Mouse (Mus musculus) forebrain, embryonic 14.5 days (tissue): ENCODE measurements around the gene Rpl32. TPM values are rescaled to one million over a fixed set of nuclear protein-coding genes. Genes with fewer than 3 reads are reported as not detected.

Experiments
- ATAC-seq: fragments of 200-750 bp; cut with Nextera tagmentation; 2 replicates; pipeline ENCODE4 v1.8.0; 2017; ENCODE audit warnings: mild to moderate bottlenecking, moderate library complexity
- DNase-seq: peaks from one replicate; pipeline ENCODE4 v3.0.0-alpha.2; 2015; ENCODE audit warnings: low spot score
- H3K27ac ChIP-seq: fragments of 300-500 bp; sonication (generic); 2 replicates; pipeline ENCODE4 v1.5.1; 2014; ENCODE audit warnings: low read depth, mild to moderate bottlenecking, control low read depth, low read length, moderate library complexity
- H3K27me3 ChIP-seq: fragments of 300-500 bp; sonication (generic); replicated peaks from 2 replicates; pipeline ENCODE4 v1.6.1; 2014; ENCODE audit warnings: low read length, control low read depth, mixed read lengths; ENCODE audit not compliant: control insufficient read depth, insufficient read depth
- H3K36me3 ChIP-seq: fragments of 300-500 bp; sonication (generic); 2 replicates; pipeline ENCODE4 v1.6.1; 2014; ENCODE audit warnings: low read length, control low read depth; ENCODE audit not compliant: control insufficient read depth, insufficient read depth
- H3K4me1 ChIP-seq: fragments of 300-500 bp; sonication (generic); 2 replicates; pipeline ENCODE4 v1.6.1; 2014; ENCODE audit warnings: antibody characterized with exemption, low read length, control low read depth; ENCODE audit not compliant: control insufficient read depth, insufficient read depth
- H3K4me2 ChIP-seq: fragments of 300-500 bp; sonication (generic); 2 replicates; pipeline ENCODE4 v1.6.1; 2014; ENCODE audit warnings: mild to moderate bottlenecking, control low read depth, low read length
- H3K4me3 ChIP-seq: fragments of 300-500 bp; sonication (generic); 2 replicates; pipeline ENCODE4 v1.5.1; 2014; ENCODE audit warnings: low read depth, low read length, control low read depth
- H3K9ac ChIP-seq: fragments of 300-500 bp; sonication (generic); 2 replicates; pipeline ENCODE4 v1.6.1; 2014; ENCODE audit warnings: mild to moderate bottlenecking, low read length, control low read depth, moderate library complexity
- H3K9me3 ChIP-seq: fragments of 300-500 bp; sonication (generic); replicated peaks from 2 replicates; pipeline ENCODE4 v1.6.1; 2016; ENCODE audit warnings: low read length, control low read depth, mixed read lengths; ENCODE audit not compliant: control insufficient read depth
- WGBS: fragments of 180-500 bp; shearing (Covaris S2); extraction: QIAGEN DNeasy Blood & Tissue Kit; methylation state at CpG from one replicate; pipeline ENCODE4 v1.1.7; 2014; 5-methylcytosine and 5-hydroxymethylcytosine counted together
- polyA plus RNA-seq: library from polyadenylated mRNA; unstranded; fragments of >200 nt; fragmentation: Nextera tagmentation; extraction: Ambion mirVana; gene quantifications from 2 replicates; pipeline ENCODE4 v1.2.1, GENCODE M21; 2014

Gene Rpl32
- polyA plus RNA-seq, 1 experiment from 2014 or later = 1,743 TPM

DNA sequence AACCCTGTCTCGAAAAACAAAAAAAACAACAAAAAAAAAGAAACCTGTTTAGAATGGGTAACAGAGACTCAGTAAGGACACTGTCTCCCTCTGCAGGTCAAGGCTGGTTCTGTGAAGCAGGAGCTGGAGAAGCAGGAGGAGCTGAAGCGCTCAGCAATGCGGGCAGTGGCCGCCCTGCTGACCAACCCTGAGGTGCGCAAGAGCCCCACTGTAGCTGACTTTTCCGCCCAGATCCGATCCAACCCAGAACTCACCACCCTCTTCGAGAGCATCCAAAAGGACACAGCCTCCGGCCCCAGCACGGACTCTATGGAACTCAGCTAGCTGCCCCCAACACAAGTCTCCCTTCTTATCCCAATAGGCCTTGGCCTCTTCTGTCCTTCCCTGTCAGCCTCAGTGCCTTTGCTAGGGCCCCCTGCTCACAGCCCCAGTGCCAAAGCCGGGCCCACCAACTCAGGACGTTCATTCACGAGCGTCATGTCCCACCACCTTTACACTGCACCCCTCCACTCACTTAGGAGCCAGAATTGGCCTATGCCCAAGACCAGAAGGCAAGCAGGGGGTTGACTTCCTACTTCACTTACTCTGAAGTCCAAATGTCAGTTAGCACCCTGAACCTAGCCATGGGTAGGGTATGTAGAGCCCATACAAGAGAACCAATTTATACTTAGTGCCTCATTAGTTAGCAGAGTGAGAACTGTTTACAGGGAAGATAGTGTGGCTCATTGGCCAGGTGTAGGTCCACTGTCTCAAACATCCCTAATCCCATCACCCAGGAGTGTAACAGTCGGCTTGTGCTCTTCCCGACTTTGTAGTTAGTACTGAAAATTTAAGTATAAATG lies 4.8 kb downstream of the Rpl32 start:
- Histone ChIP-seq H3K9me3 (no peaks in the 10 kb centered on the region), H3K36me3 (peaks cover 81% of the 10 kb centered on the region), H3K4me2 (no peak overlapping the region), H3K9ac (no peak overlapping the region), H3K27ac (no peak overlapping the region), H3K27me3 (no peaks in the 10 kb centered on the region), H3K4me3 (no peak overlapping the region), H3K4me1 (peaks cover 12% of the 10 kb centered on the region)
- WGBS = 49% methylated on average over 16 of the region's 16 CpGs
- DNase-seq (peak; percentile 77), ATAC-seq (peak; percentile 31; the same call in 1 of the 2 replicates)

DNA sequence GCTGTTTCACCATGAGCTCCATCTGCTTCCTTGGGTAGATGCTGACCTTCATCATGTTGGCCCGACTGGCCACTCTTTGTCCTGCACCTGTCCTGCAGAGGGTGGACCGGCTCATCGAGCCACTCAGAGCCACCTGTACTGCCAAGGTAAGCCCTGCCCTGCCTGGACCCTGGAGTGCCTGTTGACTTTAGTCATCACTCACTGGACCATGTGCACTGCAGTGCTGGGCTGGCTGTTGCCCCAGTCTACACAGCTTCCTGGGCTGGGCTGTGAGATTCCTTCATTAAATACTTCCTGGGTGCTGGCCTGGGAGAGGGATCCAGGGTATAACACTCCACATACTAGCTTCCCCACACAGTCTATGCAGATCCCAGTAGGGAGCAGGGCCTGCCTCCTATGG lies 6.7 kb downstream of the Rpl32 start:
- Histone ChIP-seq H3K27me3 (no peaks in the 10 kb centered on the region), H3K4me2 (no peak overlapping the region), H3K27ac (no peak overlapping the region), H3K4me1 (peaks cover 5% of the 10 kb centered on the region), H3K36me3 (peaks cover 93% of the 10 kb centered on the region), H3K9ac (no peak overlapping the region), H3K9me3 (no peaks in the 10 kb centered on the region), H3K4me3 (no peak overlapping the region)
- 95% methylated on average over 3 of the region's 3 CpGs for WGBS
- ATAC-seq (no peak), DNase-seq (no peak)

DNA sequence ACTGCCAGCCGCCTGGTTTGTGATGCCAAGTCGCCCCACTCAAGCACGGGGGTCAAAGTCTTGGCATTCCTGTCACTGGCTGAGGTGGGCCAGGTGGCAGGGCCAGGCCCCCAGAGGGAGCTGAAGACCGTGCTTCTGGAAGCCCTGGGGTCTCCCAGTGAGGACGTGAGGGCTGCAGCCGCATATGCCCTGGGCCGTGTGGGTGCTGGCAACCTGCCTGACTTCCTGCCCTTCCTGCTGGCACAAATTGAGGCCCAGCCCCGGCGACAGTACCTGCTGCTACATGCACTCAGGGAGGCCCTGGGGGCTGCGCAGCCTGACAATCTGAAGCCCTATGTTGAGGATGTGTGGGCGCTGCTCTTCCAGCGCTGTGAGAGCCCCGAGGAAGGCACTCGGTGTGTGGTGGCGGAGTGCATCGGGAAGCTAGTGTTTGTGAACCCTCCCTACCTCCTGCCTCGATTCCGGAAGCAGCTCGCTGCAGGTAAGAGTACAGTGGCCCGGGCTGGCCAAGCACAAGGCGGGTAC lies 15.8 kb downstream of the Rpl32 start:
- Histone ChIP-seq H3K4me1 (no peaks in the 10 kb centered on the region), H3K4me3 (no peak overlapping the region), H3K4me2 (no peak overlapping the region), H3K9ac (no peak overlapping the region), H3K27me3 (no peaks in the 10 kb centered on the region), H3K9me3 (no peaks in the 10 kb centered on the region), H3K36me3 (peaks cover 94% of the 10 kb centered on the region), H3K27ac (no peak overlapping the region)
- DNase-seq = no peak
- ATAC-seq = no peak
- WGBS = 88% methylated on average over 21 of the region's 21 CpGs

DNA sequence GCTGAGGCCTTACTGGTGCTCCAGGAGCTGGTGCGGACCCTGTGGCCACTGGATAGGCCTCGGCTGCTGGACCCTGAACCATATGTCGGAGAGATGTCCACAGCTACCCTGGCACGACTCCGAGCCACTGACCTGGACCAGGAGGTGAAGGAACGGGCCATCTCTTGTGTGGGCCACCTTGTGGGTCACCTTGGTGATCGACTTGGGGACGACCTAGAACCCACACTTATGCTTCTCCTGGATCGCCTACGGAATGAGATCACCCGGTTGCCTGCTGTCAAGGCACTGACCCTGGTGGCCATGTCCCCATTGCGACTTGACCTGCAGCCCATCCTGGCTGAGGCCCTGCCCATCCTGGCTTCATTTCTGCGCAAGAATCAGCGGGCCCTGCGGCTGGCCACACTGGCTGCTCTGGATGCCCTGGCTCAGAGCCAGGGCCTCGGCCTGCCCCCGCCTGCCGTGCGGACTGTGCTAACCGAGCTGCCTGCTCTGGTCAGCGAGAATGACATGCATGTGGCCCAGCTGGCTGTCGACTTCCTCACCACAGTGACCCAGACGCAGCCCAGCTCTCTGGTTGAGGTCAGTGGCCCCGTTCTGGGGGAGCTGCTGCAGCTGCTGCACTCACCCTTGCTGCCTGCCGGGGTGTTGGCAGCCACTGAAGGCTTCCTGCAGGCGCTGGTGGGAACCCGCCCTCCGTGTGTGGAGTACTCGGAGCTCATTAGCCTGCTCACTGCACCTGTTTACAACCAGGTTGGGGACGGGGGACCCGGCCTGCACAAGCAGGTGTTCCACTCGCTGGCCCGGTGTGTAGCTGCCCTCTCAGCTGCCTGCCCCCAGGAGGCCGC lies 16.5 kb downstream of the Rpl32 start:
- H3K9me3 ChIP-seq = no peaks in the 10 kb centered on the region
- no peak overlapping the region for H3K4me3 ChIP-seq
- ATAC-seq (no peak), DNase-seq (no peak)
- 87% methylated on average over 34 of the region's 34 CpGs for WGBS
- H3K9ac ChIP-seq = no peak overlapping the region
- H3K27me3 ChIP-seq = no peaks in the 10 kb centered on the region
- H3K27ac ChIP-seq = no peak overlapping the region
- no peaks in the 10 kb centered on the region for H3K4me1 ChIP-seq
- peaks cover 94% of the 10 kb centered on the region for H3K36me3 ChIP-seq
- no peak overlapping the region for H3K4me2 ChIP-seq

DNA sequence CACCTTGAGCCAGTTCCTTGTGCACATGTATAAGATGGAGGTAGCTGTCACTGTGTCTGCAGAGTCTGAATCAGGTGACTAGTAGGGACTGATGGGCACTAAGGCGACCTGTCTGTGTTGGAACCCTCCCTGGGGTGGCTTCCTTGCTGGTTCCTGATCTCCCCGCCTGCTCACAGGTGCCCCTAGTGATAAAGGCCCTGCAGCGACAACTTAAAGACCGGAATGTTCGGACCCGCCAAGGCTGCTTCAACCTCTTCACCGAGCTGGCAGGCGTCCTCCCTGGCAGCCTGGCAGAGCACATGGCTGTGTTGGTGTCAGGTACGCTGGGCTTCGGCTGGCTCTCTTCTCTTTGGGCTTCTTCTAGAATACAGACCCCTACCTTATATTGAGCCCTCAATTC lies 17.5 kb downstream of the Rpl32 start:
- DNase-seq = no peak
- WGBS = 79% methylated on average over 10 of the region's 10 CpGs
- no peak overlapping the region for H3K4me2 ChIP-seq
- H3K27me3 ChIP-seq = no peaks in the 10 kb centered on the region
- peaks cover 94% of the 10 kb centered on the region for H3K36me3 ChIP-seq
- no peak for ATAC-seq
- no peak overlapping the region for H3K4me3 ChIP-seq
- H3K9me3 ChIP-seq = no peaks in the 10 kb centered on the region
- no peak overlapping the region for H3K9ac ChIP-seq
- H3K4me1 ChIP-seq = no peaks in the 10 kb centered on the region
- H3K27ac ChIP-seq = no peak overlapping the region

DNA sequence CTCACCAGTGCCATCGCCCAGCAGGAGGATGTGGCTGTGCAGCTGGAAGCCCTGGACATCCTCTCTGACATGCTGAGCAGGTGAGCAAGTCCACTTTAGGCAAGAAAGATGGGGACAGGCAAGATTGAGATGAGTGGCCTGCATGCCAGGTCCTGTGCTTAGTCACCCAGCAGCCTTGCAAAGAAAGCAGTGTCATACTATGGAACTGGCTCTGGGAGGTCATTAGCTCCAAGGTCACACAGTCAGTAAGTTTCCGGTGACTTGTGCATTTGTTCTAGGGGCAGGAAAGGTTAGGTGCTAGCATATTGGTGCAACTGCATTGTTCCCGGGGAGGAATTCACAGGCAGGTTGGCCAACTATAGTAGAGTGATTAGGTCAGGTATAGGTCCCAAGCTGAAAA lies 25.8 kb downstream of the Rpl32 start:
- ATAC-seq = no peak
- Histone ChIP-seq H3K36me3 (peaks cover 85% of the 10 kb centered on the region), H3K4me2 (no peak overlapping the region), H3K9ac (no peak overlapping the region), H3K27ac (no peak overlapping the region), H3K27me3 (no peaks in the 10 kb centered on the region), H3K9me3 (no peaks in the 10 kb centered on the region), H3K4me3 (no peak overlapping the region), H3K4me1 (no peaks in the 10 kb centered on the region)
- 93% methylated on average over 3 of the region's 3 CpGs for WGBS
- no peak for DNase-seq

DNA sequence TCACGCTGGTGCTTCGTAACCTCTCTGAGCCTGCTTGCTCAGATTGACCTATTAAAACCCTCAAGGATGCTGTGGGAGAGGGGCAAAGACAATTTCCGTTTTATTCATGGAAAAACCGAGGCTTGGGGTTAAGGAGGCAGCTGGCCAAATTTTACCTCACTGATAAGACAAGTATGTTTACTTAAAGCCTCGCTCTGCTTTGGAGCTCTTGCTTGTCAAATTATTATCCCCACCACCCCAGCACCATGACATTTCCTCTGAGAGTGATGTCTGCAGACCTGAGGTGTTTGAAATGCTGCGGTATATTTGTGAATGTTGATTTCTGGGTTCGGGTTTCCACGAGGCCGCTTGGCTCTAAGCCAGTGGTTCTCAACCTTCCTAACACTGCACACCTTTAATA lies 32.2 kb downstream of the Rpl32 start:
- ATAC-seq = no peak
- Histone ChIP-seq H3K4me1 (peaks cover 15% of the 10 kb centered on the region), H3K9ac (peak overlapping the region; percentile 90; the same call in 1 of the 2 replicates), H3K36me3 (peaks cover 22% of the 10 kb centered on the region), H3K27me3 (no peaks in the 10 kb centered on the region), H3K4me3 (peak overlapping the region; percentile 76; the same call in 1 of the 2 replicates), H3K27ac (no peak overlapping the region), H3K9me3 (no peaks in the 10 kb centered on the region), H3K4me2 (peak overlapping the region; percentile 64)
- 72% methylated on average over 9 of the region's 9 CpGs for WGBS
- DNase-seq = no peak

DNA sequence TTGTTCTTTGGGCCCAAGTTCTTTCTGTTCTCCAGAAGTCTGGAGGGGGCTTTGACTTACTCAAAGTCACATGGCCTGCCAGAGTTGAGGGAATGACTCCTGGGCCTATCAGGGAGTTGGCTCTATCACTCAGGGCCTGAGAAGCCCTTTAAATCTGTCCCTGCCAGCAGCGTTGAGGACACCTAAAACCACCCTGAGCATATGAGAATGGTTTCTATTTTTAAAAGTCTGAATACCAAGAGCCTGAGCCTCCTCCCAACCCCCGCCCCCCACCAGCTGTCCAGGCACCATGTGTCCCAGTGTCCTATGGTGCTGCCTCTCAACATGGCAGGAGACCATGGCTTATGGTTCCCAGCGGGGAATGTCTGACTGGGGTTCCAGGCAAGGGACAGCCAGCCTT lies 32.7 kb downstream of the Rpl32 start:
- ATAC-seq = no peak
- Histone ChIP-seq H3K27ac (no peak overlapping the region), H3K9ac (peak overlapping the region; percentile 90)

More for the DNA sequence above, 32.7 kb downstream of the Rpl32 start:
- peaks cover 15% of the 10 kb centered on the region for H3K4me1 ChIP-seq
- peak; percentile 12 for DNase-seq
- peak overlapping the region; percentile 76 for H3K4me3 ChIP-seq
- H3K4me2 ChIP-seq = peak overlapping the region; percentile 64
- peaks cover 17% of the 10 kb centered on the region for H3K36me3 ChIP-seq
- WGBS = 51% methylated on average over 3 of the region's 3 CpGs
- no peaks in the 10 kb centered on the region for H3K27me3 ChIP-seq
- H3K9me3 ChIP-seq = no peaks in the 10 kb centered on the region
